Mouse (Mus musculus): Measurements from ENCODE around the gene Slc45a2.

Gene Slc45a2

GRCm38 (mm10) chr15:11004646-11005045 is 4.1 kb downstream of the Slc45a2 start:
- DNase-seq (ENCODE audit: low spot score), result no peak

- no peak for DNase-seq (ENCODE audit: low spot score)
Measured at GRCm38 (mm10) chr15:11008756-11009155, 8.2 kb downstream of the Slc45a2 start.

DNA sequence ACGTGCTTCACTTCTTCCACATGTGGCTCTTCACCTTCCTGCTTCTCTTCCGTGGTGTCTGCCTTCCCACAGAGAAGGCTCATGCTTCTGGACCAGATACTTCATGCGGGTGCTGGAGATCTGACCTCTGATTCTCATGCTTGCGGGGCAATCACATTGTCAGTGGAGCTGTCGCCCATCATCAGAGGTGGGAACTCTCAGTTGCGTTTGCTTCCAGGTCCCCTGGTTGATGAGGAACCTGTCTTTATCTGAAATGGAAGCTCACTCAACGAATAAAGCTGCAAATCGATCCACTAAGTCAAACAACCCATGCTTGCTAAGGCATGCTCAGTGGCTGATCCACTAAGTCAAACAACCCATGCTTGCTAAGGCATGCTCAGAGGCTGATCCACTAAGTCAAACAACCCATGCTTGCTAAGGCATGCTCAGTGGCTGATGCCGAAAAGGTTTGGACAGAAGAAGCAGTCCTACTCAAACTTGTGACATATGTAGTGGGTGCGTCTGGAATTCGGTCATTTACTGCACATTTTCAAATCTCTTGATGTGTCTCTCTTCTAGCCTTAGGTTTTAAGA is 10.5 kb downstream of the Slc45a2 start:
- DNase-seq (ENCODE audit: low spot score), result no peak

GRCm38 (mm10) chr15:11014931-11015330 is 14.4 kb downstream of the Slc45a2 start:
- no peak for DNase-seq (ENCODE audit: low spot score)

DNA sequence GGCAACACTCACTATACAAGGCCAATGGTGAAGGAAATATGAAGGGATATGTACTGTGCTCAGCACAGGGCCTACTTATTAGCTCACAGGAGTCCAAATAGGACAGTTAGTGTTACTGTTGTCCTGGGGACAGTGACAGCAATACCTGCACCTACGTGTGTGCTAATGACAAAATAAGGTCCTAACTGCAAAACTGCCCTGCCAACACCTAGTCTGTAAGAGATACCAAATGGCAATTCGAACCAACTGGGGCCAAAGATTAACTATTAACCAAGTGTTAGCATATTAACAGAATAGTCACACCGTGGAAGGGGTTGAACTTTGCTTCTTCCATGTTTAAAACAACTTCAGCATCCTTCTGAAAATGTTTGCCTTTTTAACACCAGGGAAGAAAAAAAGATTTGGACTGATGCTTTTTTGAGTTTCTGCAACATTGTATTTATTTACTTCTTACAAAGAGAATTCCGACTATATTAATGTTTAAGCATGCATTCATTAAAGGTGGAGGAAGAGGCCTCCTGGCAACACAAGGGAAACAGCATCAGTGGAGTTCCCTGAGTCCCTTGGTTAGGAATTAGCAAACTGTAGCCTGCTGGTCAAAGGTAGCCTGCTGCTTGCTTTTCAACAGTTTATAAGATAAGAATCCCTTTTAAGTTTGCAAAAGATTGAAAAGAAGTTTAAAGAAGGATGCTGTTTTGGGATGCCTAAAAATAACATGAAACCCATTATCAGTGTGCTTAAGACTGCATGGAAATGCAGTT is 26.5 kb downstream of the Slc45a2 start:
- DNase-seq (ENCODE audit: low spot score), result no peak

- no peak for DNase-seq (ENCODE audit: low spot score)
Measured at GRCm38 (mm10) chr15:11030188-11030587, 29.7 kb downstream of the Slc45a2 start.

- no peak for DNase-seq (ENCODE audit: low spot score)
Measured at GRCm38 (mm10) chr15:11035947-11036474, 35.5 kb downstream of the Slc45a2 start.

DNA sequence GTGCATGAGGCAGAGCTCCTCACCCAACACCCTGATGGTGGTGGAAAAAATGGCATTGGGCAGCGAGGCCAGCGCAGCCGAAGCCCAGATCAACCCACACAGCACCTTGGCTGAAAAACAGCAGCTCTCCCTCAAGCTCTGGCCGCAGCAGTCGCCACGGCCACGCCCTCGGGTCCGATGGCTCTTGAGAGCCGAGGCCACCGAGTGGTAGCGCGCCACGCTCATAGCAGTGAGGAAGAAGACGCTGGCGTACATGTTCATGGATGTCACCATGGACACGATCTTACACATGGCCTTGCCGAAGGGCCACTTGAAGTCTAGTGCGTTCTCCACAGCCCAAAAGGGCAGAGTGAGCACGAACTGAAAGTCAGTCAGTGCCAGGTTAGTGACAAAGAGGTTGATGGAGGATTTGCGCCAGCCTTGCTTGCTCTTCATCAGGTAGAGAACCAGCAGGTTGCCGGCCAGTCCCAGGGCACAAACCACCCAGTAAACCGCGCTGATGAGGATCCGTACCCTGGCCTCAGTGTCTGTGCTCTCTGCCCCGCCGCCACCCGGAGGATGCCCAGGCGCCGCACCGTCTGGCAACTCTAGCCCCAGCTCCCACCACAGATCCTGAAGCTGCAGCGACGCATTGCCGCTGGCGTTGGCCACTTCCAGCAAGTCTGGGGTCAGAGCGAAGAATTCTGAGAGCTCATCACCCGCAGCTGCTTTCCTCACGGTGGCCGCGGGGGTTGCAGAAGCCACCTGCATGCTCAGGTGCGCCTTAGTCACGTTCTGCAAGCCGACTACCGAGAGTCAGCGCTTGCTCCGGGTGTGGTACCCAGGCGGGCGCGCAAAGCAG is 36.2 kb downstream of the Slc45a2 start:
- no peak for DNase-seq (ENCODE audit: low spot score)

- no peak for DNase-seq (ENCODE audit: low spot score)
Measured at GRCm38 (mm10) chr15:11037376-11037695, 36.8 kb downstream of the Slc45a2 start.

DNA sequence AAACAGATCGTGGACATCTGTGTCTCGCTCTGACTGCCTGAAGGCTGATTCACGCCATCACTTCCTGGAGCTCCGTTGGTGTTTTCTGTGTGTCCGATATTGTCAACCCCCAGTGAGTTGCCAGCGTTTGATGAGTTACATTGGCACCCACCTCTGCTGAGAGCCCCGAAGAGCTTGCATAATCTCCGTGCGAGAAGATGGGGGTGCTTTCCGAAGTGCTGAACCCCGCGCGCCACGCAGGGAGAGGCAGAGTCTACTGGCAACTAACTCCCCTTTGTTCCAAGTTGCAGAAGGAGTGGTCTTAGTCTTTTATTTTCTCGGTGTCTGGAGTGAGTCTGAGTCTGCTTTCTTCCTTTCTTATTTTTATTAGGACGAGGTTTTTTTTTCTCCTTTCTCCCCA is 37.2 kb downstream of the Slc45a2 start, which contains the start of gene Rxfp3:
Gene Rxfp3 (minus strand): TSS at position 281 of the 400 bp plus-strand sequence.
- DNase-seq (ENCODE audit: low spot score), result no peak

- DNase-seq (ENCODE audit: low spot score), result peak; percentile 31
Measured at GRCm38 (mm10) chr15:11038476-11038875, 38.0 kb downstream of the Slc45a2 start.

DNA sequence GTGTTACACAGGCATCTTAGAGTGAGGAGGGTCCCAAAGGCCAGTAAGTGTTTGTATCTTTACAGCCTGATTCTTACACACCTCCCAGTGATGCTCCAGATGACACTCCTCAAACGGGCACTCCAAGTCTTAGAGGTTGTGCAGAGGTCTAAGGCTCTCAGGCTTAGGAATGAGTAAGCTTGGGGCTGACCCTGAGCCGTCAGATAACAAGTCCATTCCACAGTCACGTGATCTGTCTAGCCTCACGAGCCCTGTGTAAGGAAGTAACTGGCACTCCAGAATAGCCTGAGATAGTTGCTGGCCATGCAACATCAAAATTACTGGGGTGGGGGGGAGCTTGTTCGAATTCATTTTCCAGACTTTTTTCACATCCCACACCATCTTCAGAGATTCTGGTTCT is 39.5 kb downstream of the Slc45a2 start:
- no peak for DNase-seq (ENCODE audit: low spot score)

- no peak for DNase-seq (ENCODE audit: low spot score)
Measured at GRCm38 (mm10) chr15:11041229-11041628, 40.7 kb downstream of the Slc45a2 start.

- DNase-seq (ENCODE audit: low spot score), result no peak
Measured at GRCm38 (mm10) chr15:11042828-11043227, 42.3 kb downstream of the Slc45a2 start.

- no peak for DNase-seq (ENCODE audit: low spot score)
Measured at GRCm38 (mm10) chr15:11053678-11054439, 53.3 kb downstream of the Slc45a2 start.

- no peak for DNase-seq (ENCODE audit: low spot score)
Measured at GRCm38 (mm10) chr15:11054440-11055080, 54.0 kb downstream of the Slc45a2 start.

- no peak for DNase-seq (ENCODE audit: low spot score)
Measured at GRCm38 (mm10) chr15:11062903-11063302, 62.4 kb downstream of the Slc45a2 start.

- DNase-seq (ENCODE audit: low spot score), result no peak
Measured at GRCm38 (mm10) chr15:11064160-11064557, 63.6 kb downstream of the Slc45a2 start.

- no peak for DNase-seq (ENCODE audit: low spot score)
Measured at GRCm38 (mm10) chr15:11064558-11065411, 64.3 kb downstream of the Slc45a2 start, which contains the start of gene Adamts12. TSS of gene Adamts12 (plus strand) at chr15:11064790.

GRCm38 (mm10) chr15:11065528-11066171 is 65.1 kb downstream of the Slc45a2 start:
- no peak for DNase-seq (ENCODE audit: low spot score)

Measured in layer of hippocampus, adult 11-12 months (tissue).